Mouse (Mus musculus) kidney, adult 2 months (tissue): Measurements from ENCODE around the gene Slc25a28. TPM values are rescaled to one million over a fixed set of nuclear protein-coding genes. Genes with fewer than 3 reads are reported as not detected.

Experiments
- DNase-seq: peaks from one replicate; pipeline ENCODE4 v3.0.0; 2021
- H3K27ac ChIP-seq: fragments of 200-500 bp; 2 replicates; pipeline ENCODE4 v1.5.1; 2012; ENCODE audit warnings: low read depth, low read length, control low read depth, inconsistent platforms; ENCODE audit not compliant: insufficient read depth
- H3K27me3 ChIP-seq: fragments of 200-500 bp; replicated peaks from 2 replicates; pipeline ENCODE4 v1.6.1; 2012; ENCODE audit warnings: mild to moderate bottlenecking, moderate library complexity, low read length, inconsistent platforms; ENCODE audit not compliant: control insufficient read depth, insufficient read depth
- H3K36me3 ChIP-seq: fragments of 200-500 bp; 2 replicates; pipeline ENCODE4 v1.6.1; 2012; ENCODE audit warnings: mild to moderate bottlenecking, moderate library complexity, low read length, inconsistent platforms; ENCODE audit not compliant: control insufficient read depth, insufficient read depth
- H3K4me1 ChIP-seq: fragments of 200-500 bp; 2 replicates; pipeline ENCODE4 v1.6.1; 2011; ENCODE audit warnings: low read length; ENCODE audit not compliant: control insufficient read depth, insufficient read depth
- H3K4me3 ChIP-seq: fragments of 200-500 bp; 2 replicates; pipeline ENCODE4 v1.5.1; 2011; ENCODE audit warnings: mild to moderate bottlenecking, low read depth, low read length, control low read depth; ENCODE audit not compliant: insufficient read depth
- CTCF ChIP-seq: fragments of 200-500 bp; conservative IDR thresholded peaks from 2 replicates; pipeline ENCODE4 v1.5.1; 2011; ENCODE audit warnings: low read depth, mild to moderate bottlenecking, control low read depth, low read length, moderate library complexity, mixed read lengths; ENCODE audit not compliant: insufficient read depth, insufficient read length
- POLR2A ChIP-seq: fragments of 200-500 bp; IDR thresholded peaks from one replicate; pipeline ENCODE4 v1.6.1; 2011; ENCODE audit warnings: low read depth, low read length, control low read depth
- WGBS: fragments of 180-500 bp; shearing (Covaris S2); methylation state at CpG from one replicate; pipeline ENCODE4 v1.1.7; 2018; 5-methylcytosine and 5-hydroxymethylcytosine counted together
- polyA plus RNA-seq: library from polyadenylated mRNA; depleted of rRNA; stranded (reverse); fragments of >200 nt; gene quantifications from 2 replicates; pipeline ENCODE4 v1.2.3, GENCODE M21; 2012; rRNA removed

The Slc25a28 gene
- polyA plus RNA-seq, 1 experiment: 83.2 TPM

DNA sequence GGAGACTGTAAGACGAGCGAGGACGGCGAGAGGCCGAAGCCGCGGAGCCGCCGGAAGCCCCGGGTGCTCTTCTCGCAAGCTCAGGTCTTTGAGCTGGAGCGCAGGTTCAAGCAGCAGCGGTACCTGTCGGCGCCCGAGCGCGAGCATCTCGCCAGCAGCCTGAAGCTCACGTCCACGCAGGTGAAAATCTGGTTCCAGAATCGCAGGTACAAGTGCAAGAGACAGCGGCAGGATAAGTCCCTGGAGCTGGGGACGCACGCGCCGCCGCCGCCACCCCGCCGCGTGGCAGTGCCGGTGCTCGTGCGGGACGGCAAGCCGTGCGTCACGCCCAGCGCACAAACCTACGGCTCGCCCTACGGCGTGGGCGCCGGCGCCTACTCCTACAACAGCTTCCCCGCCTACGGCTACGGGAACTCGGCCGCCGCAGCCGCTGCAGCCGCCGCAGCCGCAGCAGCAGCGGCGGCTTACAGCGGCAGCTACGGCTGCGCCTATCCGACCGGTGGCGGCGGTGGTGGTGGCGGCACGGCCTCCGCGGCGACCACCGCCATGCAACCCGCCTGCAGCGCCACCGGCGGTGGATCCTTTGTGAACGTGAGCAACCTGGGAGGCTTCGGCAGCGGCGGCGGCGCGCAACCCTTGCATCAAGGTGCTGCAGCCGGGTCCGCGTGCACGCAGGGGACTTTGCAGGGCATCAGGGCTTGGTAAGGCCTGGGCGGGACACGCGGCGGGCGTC lies 60.2 kb downstream of the Slc25a28 start:
- H3K27me3 ChIP-seq: peaks cover 22% of the 10 kb centered on the region
- 1% methylated on average over 92 of the region's 92 CpGs for WGBS
- H3K27ac ChIP-seq: no peak overlapping the region
- H3K4me1 ChIP-seq: 0 out of 2 replicates have a peak, but pooled peaks cover 7% of the 10 kb centered on the region
- TF ChIP-seq POLR2A (no peak), CTCF (no peak)
- no peak for DNase-seq
- H3K36me3 ChIP-seq: no peaks in the 10 kb centered on the region
- H3K4me3 ChIP-seq: no peak overlapping the region

Other genes starting within 250 kb of the Slc25a28 start
- 6.0 and 7.4 TPM in 2 replicates for gene Cnnm1, start 234.4 kb downstream of the Slc25a28 start, polyA plus RNA-seq
- gene Got1, start 150.3 kb downstream of the Slc25a28 start, polyA plus RNA-seq: 107 and 118 TPM in 2 replicates
- not detected in 2 replicates for gene Nkx2-3, start 62.6 kb downstream of the Slc25a28 start, polyA plus RNA-seq
- 6.1 and 6.5 TPM in 2 replicates for gene Entpd7, start 14.8 kb upstream of the Slc25a28 start, polyA plus RNA-seq
- gene Cutc, start 78.1 kb upstream of the Slc25a28 start, polyA plus RNA-seq: 10.2 and 12.7 TPM in 2 replicates
- gene Cox15, start 78.1 kb upstream of the Slc25a28 start, polyA plus RNA-seq: 25.5 and 28.4 TPM in 2 replicates
- 158 and 166 TPM in 2 replicates for gene Abcc2, start 107.3 kb upstream of the Slc25a28 start, polyA plus RNA-seq